In the genomic region with DNA sequence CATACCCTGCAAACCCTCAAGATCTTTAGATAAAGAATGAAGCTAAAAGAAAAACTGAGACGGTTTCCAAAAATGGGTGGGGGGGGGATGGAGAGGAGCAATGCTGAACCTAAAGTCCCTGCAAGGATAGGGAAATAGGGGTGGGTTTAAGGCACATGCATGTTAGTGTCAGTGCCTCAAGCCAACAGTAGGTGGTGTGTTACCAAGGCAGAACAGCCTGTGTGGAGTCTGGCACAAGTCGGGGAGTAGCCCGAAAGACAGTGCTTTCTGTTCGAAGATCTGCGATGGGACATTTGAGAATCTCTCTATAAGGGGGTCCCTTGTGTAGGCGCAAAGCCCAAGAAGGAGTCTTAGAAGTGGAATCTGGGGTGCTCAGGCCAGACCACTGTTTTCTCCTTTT, we compare ENCODE assay signal across 16 mouse cellular contexts. TPM values are rescaled to one million over a fixed set of nuclear protein-coding genes. Genes with fewer than 3 reads are reported as not detected.
DNase-seq lines count a peak whose midpoint lies in the region; ATAC-seq and TF ChIP-seq lines count a peak whose summit lies in the region.
"Had no signal": no experiment of that assay in that cellular context is flagged by ENCODE, and none has a peak within 500 bp of the region (broad histone marks: within the 10 kb centered on the region; RNA-seq: fewer than 3 reads in every experiment).

No protein-coding gene starts in this region.

- WGBS in lung, adult 2 months = 73% methylated on average over 6 of the region's 6 CpGs

- intact Hi-C loops in heart, postnatal 25 days (cut with DNase I) = loop anchor here (1.0 to 5.0 kb wide), 2 partner anchors 18 to 77 kb away; no protein-coding TSS in a partner anchor

- CTCF ChIA-PET in Patski (lab: Charles Lee) = interaction anchor here (0.6 to 2.7 kb wide), 3 partner anchors 13 to 405 kb away, joined by 3 to 12 read pairs (median 3); no protein-coding TSS in a partner anchor

- POLR2A ChIA-PET in Patski (lab: Charles Lee) = no interaction called here

- no peak for ATAC-seq in Patski
- peak; percentile 38 for ATAC-seq in megakaryocyte progenitor cell, adult 5-6 weeks (replicated peaks; ENCODE audit: poor library complexity)
- ATAC-seq: hindbrain, embryonic 16.5 days had no signal

- in situ Hi-C loops in Patski (cut with MboI; ENCODE audit: low pct_unique_long_range_greater_than_20kb) = no loop called here

- H3K4me1 ChIP-seq in lung, adult 2 months (ENCODE audit: control insufficient read depth, insufficient read depth, low read length) = peaks cover 10% of the 10 kb centered on the region

- H3K4me3 ChIP-seq in lung, adult 2 months (replicated peaks; ENCODE audit: extremely low read depth, low read depth, low read length) = no peak overlapping the region
- H3K4me3 ChIP-seq: embryonic facial prominence, embryonic 10.5 days; heart, embryonic 15.5 days; liver, embryonic 15.5 days had no signal

- no peak for TF ChIP-seq POLR2A in lung, adult 2 months (IDR thresholded peaks at IDR 0.05; ENCODE audit: borderline replicate concordance, extremely low read depth, low read depth, low read length)

- peak; percentile 91 for DNase-seq in heart, adult 11 months
- no peak for DNase-seq in heart, postnatal 25 days (ENCODE audit: low spot score)
- DNase-seq in lung, adult 2 months = no peak
- DNase-seq in lung, postnatal 4 days = no peak
- no peak for DNase-seq in Patski (ENCODE audit: low read depth, low spot score)
- DNase-seq in kidney, postnatal 14 days = no peak
- no peak for DNase-seq in urinary bladder, adult 2 months (ENCODE audit: low spot score)
- DNase-seq: adrenal gland, adult 2 months; cerebellum, adult 11-12 months; gastrocnemius, postnatal 14 days; kidney, postnatal 25 days had no signal

- peak; percentile 63; the same call in 1 of the 2 replicates for TF ChIP-seq CTCF in lung, adult 2 months (IDR thresholded peaks at IDR 0.05; ENCODE audit: insufficient read depth, low read length)
- peak; percentile 65 for TF ChIP-seq CTCF in Patski (IDR thresholded peaks at IDR 0.05)

- no peaks in the 10 kb centered on the region for H3K27me3 ChIP-seq in Patski
- H3K27me3 ChIP-seq: heart, embryonic 15.5 days; liver, embryonic 15.5 days had no signal

RNA-seq across cellular contexts. Expression of a gene that starts 24.9 kb away (rescaled TPM):
- 10 to 100 TPM; 25.2 to 29.7 TPM for total RNA-seq in heart, postnatal 25 days (2021)
- polyA plus RNA-seq in lung, adult 2 months (2012; rRNA removed) = 14.5 and 27.0 TPM in 2 replicates
- 24.2 TPM for polyA plus RNA-seq in Patski (2021)
- 0.12 and 0.20 TPM in 2 replicates for total RNA-seq in megakaryocyte progenitor cell, adult 5-6 weeks (2015)
- total RNA-seq in megakaryocyte progenitor cell, adult 5-6 weeks (2017) = under 0.01 and 0.37 TPM in 2 replicates
- polyA plus RNA-seq in urinary bladder, adult 2 months (2012; rRNA removed) = 6.4 and 8.3 TPM in 2 replicates
